Mouse (Mus musculus) fat pad, adult 2 months (tissue): ENCODE data around the gene Avpi1.

Source experiments
- DNase-seq: peaks from one replicate; pipeline ENCODE4 v3.0.0-alpha.2; 2011; ENCODE audit warnings: low read depth, low spot score; ENCODE audit errors: extremely low read depth

The Avpi1 gene

DNA sequence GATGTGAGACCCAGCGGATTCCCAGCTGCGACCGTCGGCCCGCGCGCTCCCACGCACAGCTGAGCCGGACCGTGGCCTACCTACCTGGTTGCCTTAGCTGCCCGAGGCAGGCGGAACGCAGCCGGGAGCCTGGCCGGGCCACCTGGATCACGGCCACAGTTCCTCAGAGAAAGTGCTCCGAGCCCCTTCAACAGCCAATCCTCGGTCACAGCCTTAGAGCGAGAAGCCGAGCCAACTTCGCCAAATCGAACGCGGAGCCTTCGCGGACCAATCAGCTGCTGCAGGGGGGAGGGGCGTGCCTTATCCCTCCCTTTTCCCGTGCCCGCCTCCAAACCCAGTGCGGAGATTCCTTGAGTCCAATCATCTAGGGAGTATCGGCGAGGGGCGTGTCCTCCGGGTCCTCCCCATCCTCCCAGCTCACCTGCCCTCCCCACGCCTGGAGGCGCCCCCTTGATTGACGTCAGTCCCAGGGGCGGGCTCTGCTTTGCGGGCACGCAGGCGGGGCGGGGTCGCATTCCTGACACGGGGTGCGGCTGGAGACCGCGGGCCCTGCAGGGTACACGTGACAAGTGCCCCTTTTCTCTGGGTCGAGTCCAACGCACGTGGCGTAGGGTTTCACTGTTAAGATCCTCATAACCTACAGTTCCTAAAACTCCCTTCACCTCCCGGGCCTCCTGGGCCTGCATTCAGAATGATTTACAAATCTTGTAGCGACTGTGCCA lies at the start of gene Avpi1:
Gene Avpi1 (minus strand): TSS at position 273 of the 722 bp plus-strand sequence.
- peak; percentile 75 for DNase-seq

DNA sequence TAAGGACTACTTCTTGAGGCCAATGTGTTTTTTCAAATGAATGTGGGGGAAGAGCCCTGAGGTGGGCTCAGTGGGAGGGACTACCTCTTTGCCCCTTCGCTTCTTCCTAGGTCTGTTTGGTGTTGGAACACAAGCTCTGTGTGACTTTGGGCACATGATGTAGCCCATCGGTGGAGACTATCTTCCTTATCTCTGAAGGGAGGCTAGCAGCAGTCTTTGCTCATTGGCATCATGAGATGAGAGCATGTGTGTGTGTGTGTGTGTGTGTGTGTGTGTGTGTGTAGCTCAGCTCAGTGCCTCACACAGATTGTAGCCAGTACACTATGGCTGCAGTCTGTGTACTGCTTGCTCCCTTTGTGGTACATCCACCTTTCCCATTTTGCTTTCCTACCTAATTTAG lies 48.6 kb upstream of the Avpi1 start:
- no peak for DNase-seq

DNA sequence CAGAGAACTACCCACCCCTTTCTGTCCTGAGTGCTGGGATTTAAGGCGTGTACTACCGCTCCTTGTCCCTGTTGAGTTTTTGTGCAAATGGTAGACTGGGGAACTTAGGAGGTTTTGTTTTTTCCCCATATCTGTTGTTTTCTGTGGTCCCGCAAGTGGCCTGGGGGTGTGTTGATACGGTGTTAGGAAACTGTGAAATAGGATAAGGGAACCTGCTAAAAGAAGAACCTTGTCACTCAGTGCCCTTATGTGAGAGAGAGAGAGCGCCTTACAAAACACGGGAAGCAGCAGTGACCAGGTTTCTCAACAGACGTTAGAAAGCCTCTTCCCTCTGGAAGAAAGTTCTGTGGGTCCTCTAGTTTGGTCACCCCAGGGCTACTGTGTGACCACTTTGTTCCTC lies 48.0 kb upstream of the Avpi1 start:
- DNase-seq = no peak

DNA sequence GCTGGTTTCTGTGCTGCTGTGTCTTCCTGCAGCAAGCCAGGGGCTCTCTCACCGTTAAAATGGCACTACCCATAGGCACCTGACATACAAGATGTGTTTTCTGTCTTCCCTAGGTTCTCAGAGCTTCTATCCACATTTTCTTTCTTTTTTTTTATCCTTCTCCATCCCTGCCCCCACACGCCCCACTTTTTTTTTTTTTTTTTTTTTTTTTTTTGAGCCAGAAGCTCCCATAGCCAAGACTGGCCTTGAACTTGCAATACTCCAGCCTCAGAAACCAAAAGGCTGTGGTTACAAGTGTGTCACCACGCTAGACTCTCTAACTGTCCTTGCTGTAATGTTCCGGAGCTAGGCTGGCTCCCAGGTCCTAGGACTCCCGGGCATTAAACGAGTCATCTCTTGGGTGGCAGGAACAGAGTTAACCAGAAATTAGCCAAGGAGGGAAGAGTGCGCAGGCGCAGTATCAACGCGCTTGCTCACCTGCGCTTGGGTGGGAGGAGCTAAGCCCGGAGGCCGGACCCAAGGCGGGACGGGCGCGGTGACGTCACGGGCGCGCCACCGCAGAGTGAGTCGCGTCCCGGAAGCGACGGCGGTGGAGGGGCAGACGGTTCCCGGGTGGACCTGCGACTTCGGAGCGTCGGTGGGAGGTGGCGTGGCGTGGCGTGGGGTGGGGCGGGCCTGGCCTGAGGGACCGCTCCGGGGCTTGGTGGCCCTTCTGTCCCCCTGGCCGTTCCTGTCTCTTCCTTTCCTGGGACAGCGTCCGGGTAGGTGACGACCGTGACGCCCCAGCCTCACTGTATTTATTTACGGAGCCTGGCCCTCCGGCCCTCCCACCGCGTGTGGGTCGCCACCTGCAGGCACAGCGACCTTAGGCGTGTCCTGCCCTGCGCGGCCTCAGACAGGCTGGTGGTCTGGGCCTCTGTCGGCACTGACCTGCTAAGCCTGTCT lies 41.4 kb upstream of the Avpi1 start:
- DNase-seq = peak; percentile 58

DNA sequence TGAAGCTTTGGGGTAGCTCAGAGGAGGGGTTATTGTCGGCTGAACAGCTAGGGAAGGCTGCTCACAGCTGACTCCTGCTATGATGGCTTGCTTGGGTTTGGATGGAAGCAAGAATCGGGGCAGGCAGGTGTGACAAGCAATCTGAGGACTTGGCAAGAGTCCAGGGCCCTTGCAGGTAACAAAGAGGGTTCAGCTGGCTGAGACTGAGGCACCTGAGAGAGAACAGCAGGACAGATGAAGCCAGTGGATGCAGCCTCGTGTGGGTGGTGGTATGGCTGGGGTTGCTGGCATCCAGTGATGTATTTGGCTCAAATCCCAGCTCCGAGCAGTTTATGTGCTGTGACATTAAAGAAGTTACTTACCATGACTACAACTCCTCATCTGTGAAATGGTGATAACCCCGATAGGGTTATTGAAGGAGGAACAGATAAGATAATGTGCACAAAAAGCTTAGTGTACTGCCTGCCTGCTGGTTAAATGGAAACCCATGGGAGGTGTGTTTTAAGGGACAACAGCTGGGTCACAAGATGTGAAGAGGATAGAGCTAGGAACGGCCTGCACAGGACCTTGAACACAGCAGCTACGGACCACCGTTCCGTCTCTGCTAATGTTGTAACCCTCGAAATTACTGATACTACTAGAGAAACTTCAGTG lies 40.6 kb upstream of the Avpi1 start:
- no peak for DNase-seq

DNA sequence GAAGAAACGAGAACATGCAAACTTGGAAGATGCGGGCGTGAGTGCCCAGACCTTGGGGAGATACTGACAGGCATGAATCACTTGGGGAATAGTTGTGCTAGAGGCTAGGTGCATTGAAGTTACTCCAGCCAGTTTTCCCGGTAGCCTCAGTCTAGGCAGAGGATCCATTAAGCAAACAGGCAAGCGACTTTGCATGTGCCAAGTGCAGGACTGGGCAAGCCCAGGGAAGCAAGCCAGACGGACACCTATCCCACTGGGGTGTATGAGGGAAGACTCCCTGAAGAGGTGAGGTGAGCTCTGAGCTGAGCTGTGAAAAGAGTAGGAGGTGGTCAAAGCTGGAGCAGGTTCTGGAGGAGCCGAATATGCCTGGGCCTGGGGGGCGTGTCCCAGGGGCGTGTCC lies 38.6 kb upstream of the Avpi1 start:
- peak; percentile 79 for DNase-seq

DNA sequence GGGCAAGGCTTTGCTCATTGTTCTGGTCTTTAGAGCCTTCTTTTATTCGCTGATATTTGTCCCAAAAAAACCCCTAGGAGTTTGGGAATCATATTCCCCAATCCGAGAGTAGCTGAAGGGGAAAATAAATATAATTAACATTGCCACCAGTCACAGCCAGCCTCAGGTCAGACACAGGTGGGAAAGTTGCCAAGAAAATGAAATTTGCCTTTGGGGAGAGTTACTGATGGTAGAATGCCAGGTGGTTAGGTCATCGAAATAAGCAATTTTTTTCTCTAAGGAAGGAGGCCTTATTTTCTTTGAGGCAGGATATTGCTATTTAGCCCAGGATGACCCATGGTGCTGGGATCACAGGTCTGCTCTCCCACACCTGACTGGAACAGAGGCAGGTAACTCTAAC lies 37.9 kb upstream of the Avpi1 start:
- no peak for DNase-seq

DNA sequence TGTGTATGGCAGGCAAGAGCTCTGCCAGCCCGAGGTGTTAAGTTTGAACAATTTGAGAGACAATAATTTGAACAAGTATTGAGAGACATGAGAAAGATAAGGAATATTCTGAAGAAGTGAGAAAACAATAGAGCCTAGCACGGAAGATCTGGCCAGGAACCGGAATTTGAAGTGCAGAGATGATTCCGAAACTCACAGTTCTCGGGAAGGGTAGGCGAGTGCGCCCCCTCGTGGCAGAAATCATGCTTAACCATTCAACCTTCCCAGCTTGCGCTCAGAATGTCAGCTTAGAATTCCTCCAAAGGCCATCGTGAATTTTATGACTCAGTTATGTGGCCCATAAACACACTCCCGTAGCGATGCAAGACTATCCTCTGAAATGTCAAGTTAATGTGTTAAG lies 37.3 kb upstream of the Avpi1 start:
- DNase-seq = no peak

DNA sequence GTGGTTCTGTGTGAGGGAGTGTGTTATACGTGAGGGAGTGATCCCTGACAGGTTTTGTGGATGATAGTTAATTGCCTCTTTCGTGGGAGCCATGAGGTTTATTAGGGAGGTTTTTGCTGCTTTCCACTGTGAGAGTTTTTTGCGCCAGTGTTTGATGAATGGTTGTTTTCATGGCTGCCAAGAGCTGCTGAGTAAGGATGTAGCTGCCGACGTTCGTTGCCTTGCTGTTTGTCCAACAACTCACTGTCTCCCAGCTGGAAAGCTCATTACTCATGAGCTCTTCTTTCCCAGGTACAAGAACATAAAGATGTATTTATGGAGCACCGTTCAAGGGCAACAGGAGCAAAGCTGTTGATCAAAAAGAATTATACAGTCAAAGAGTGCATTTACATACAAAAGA lies 35.3 kb upstream of the Avpi1 start:
- no peak for DNase-seq

DNA sequence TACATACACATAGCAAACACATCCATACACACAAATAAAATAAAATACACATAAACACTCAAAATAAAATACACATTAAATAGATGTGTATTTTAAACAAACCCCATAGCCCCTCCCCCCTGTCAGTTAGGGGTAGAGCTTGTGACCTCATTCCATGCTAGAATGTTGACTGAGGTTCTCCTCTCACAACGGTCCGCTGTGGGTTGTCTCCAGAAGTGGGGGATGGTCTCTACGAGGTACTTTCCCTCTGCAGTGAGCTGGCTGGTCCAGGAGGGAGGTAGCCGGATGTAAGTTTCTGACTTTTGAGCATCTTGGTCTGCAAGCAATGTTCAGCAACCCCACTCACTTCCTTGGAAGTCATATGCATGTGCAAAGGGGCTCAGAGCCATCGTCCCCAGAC lies 34.9 kb upstream of the Avpi1 start, which contains the start of gene Zfyve27:
Gene Zfyve27 (plus strand): TSS at position 188 of the 400 bp plus-strand sequence.
- no peak for DNase-seq

DNA sequence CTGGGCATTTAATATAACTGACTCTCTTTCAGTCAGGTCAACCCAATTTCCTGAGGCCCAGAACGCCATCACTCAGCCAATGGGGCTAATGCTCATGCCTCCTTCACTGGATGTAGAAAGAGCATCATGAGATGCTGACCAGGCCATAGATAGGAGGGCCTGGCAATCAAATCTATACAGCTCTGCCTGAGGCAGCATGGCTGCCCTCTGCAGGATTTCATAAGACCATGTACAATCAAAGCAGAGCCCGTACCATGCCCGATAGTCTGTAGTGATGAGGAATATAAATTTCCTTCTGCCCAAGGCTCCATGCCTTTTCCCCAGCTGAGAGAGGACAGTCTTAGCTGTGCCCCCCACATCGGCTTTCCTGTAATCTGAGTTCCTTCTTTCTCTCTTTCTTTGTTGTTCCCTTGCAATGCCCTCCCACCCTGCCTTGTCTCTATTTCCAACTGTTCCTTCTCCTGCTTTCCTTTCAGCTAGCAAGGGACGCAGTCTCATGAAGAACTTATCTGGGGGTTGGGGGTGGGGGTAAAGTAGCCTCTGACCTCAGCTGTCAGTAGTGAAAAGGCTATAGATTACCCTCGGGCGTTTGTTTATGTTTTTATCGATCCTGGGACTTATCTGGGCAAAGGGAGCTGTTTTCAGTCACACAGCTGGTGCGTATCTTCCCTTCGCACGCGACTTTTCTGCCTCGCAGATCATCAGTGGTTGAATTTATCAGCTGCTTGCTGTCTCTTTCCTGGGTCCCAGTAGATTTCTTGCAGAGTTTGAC lies 29.6 kb upstream of the Avpi1 start:
- DNase-seq = no peak

DNA sequence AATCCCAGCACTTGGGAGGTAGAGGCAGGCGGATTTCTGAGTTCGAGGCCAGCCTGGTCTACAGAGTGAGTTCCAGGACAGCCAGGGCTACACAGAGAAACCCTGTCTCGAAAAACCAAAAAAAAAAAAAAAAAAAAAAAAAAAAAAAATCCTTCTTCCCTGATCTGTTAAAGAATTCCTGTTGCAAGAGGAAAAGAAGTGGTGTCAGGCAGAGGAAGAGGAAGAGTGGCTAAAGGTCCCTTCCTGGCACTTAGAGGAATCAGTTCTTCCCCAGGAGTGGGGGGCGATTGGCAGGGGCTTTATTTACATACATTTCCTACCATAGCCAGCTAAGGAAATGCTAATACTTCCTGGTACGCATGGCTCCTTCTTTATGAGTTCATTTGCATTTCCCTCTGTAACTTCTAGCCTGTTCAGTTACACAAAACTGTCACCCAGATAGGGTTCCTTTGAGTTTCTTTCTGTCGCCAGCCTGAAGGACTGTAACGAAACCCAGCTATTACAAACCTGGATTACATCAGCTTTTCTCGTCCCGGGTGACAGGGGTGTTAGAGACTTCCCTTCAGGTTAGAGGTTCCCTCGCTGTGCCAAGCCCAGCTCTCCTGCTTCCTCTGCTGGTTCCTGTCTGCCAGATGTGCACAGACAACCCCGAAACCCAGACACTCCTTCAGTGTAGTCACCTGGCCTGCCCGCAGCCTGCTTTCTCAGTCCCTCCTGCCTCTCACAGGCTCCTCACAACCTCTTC lies 28.8 kb upstream of the Avpi1 start:
- DNase-seq = no peak

DNA sequence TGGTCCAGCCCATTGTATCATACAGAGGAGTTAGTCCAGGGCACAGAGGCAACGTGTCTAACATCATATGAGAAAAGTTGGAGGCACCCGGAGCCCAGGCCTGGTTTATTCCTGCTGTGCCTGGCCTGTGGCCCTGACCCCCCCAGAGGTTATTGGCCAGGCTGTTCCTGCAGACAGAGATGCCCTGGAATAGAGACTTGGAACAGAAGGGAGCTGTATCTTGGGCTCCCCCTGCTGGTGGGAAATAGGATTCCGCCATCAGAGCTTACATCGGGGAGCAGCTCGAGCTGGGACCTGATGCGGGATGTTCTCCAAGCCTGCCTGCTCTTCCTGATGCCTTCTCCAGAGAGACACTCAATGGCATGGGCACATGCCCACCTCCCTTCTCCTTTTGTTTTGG lies 23.1 kb upstream of the Avpi1 start:
- no peak for DNase-seq

DNA sequence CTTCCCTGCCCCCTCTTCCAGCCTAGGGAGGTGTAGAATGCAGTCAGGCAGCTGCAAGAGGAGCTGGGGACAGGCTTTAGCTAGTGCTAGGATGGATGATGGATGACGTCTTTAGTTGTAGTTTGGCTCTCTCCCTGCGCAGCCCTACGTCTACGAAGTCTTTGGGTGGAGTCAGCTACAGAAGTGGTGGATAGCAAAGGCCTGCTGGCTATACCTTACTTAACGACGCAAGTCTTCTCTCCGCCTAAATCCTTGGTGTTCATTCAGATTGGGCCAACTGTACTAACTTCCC lies 19.7 kb upstream of the Avpi1 start:
- DNase-seq = no peak

DNA sequence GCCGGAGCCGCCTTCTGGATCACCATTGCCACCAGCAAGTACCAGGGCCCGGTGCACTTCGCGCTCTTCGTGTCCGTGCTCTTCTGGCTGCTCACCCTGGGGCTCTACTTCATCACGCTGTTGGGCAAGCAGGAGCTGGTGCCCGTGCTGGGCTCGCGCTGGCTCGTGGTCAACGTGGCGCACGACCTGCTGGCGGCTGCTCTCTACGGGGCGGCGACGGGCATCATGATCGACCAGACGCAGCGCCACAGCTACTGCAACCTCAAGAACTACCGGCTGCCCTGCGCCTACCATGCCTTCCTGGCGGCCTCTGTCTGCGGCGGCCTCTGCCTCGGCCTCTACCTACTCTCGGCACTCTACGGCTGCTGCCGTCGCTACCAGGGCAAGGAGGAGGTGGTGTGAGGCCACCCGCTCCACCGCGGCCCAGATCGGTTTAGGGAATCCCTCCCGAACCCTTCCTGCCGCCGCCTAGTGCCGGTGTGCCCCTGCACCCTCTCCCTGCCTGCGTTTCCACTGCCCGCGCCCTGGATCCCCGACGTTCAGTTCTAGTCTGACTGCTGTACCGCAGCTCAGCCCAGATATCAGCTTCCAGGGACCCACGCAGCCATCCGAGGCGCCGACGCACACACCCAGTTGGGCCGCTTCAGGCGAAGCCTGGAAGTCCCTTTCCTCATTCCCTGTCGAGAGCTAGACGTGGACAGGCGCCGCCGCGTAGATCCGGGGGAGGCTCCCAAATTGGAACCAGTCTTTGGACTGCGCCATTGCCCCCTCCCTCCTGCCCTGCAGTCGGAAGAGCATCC lies 19.1 kb upstream of the Avpi1 start:
- DNase-seq = no peak

DNA sequence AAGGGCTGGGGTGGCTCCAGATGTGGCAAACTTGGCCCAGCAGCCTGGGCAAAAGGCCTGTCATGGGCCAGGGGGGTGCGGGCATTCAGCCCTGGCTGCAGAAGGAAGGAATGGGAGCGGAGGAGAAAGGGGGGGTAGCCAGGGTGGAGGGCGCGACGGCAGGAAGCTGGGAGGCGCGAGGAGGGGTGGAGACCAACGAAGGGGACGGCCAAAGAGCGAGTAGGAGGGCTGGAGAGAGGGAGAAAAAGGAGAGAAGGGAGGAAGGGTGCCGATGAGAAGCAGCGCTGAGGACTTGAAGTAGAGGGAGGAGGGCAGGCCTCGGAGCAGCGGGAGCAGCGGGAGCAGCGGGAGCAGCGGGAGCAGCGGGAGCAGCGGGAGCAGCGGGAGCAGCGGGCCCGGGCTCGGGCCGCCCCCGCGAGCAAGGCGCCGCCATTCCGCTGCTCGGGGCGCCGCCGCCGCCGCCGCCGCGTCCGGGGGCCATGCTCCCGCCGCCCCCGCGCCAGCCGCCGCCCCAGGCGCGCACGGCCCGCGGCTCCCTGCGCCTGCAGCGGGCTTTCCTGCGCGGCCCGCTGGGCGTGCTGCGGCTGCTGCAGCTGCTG lies 18.4 kb upstream of the Avpi1 start, which contains the start of gene Marveld1:
Gene Marveld1 (plus strand): TSS at position 231 of the 599 bp plus-strand sequence.
- no peak for DNase-seq

DNA sequence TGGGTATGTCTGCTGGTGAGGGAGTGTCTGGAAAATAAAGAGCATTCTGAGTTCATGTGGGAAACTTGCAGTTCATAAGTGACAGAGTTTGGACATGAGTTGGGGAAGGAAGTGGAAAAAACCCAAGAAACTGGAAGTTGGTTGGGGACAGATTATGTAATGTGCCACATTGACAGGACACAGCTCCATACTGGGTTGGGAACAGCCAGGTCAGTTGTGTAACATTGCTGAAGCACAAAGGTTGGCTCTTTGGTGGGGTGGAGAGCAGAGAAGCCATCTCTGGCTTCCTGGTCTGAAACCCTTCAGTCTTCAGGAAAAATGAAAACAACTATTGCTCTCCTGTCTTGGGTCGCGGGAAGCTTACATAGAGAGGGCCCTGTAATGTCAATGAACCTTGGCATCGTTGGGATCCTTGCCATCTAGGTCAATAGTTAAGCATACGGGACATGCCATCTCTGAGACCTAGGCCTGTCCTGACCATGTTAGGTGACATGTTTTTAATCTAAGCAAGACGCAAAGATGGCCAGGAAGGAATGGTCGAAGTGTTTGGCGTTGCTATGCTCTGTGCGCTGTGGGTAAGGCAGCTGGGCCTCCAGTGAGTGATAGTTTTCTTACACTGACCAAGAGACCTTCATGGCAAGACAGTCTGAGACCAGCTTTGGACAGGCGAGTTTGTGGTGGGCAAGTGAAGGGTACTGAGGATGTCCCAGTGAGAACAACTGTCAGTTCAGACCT lies 17.6 kb upstream of the Avpi1 start:
- no peak for DNase-seq

DNA sequence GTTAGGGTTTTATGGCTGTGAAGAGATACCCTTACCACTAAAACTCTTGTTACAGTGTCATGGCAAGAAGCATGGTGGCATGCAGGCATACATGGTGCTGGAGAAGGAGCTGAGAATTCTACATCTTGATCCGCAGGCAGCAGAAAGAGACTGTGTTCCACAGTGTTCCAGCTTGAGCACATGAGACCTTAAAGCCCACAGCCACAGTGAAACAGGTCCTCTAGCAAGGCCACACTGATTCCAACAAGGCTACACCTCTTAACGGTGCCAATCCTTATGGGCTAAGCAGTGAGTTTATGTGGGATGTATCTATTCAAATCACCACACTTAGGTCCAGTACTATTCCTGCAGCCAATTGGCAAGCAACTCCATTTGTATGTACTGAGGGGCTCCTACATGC lies 16.9 kb upstream of the Avpi1 start:
- no peak for DNase-seq
